Mouse (Mus musculus) myocyte (in vitro differentiated cells): ENCODE data around the gene Wnt9a.

Experiments
- CEBPB ChIP-seq: IDR thresholded peaks from 2 replicates; pipeline ENCODE4 v1.6.1; 2011; ENCODE audit warnings: mild to moderate bottlenecking, moderate library complexity; ENCODE audit not compliant: poor library complexity, insufficient read depth, severe bottlenecking
- E2F4 ChIP-seq: IDR thresholded peaks from one replicate; pipeline ENCODE4 v1.6.1; 2011; ENCODE audit warnings: mild to moderate bottlenecking, control low read depth, moderate library complexity; ENCODE audit not compliant: insufficient read depth
- MAX ChIP-seq: IDR thresholded peaks from one replicate; pipeline ENCODE4 v1.6.1; 2011; ENCODE audit warnings: low read depth, mild to moderate bottlenecking, control low read depth
- POLR2A ChIP-seq: IDR thresholded peaks from one replicate; pipeline ENCODE4 v1.6.1; 2011; ENCODE audit warnings: low read depth, mild to moderate bottlenecking, control low read depth, moderate library complexity; ENCODE audit not compliant: insufficient read length
- TCF12 ChIP-seq: IDR thresholded peaks from one replicate; pipeline ENCODE4 v1.6.1; 2011; ENCODE audit warnings: mild to moderate bottlenecking, control low read depth; ENCODE audit not compliant: poor library complexity, insufficient read depth, severe bottlenecking
- USF1 ChIP-seq: IDR thresholded peaks from one replicate; pipeline ENCODE4 v1.6.1; 2011; ENCODE audit warnings: low read depth, mild to moderate bottlenecking, control low read depth, moderate library complexity

- no peak for TF ChIP-seq USF1
- no peak for TF ChIP-seq TCF12
- no peak for TF ChIP-seq CEBPB
- TF ChIP-seq POLR2A = no peak
- no peak for TF ChIP-seq MAX
- TF ChIP-seq E2F4 = no peak
These were observed 26.2 kb downstream of the Wnt9a start for GRCm38 (mm10) chr11:59332938-59333337.
